Mouse (Mus musculus) midbrain, embryonic 14.5 days (tissue): ENCODE measurements at regions not wholly inside any gene's neighbourhood (a gene's known extent, or its start where the extent isn't known, plus 50 kb on each side); places are given as distances from the start of the nearest gene placed in this dataset.

Experiments used
- ATAC-seq: fragments of 200-750 bp; cut with Nextera tagmentation; 2 replicates; pipeline ENCODE4 v1.8.0; 2017; ENCODE audit warnings: moderate number of reproducible peaks, moderate library complexity; ENCODE audit not compliant: low FRiP score, low TSS enrichment
- DNase-seq: peaks from one replicate; pipeline ENCODE4 v3.0.0-alpha.2; 2015
- H3K27ac ChIP-seq: fragments of 300-500 bp; sonication (generic); replicated peaks from 2 replicates; pipeline ENCODE4 v1.5.1; 2014; ENCODE audit warnings: mild to moderate bottlenecking, low read depth, low read length, moderate library complexity
- H3K27me3 ChIP-seq: fragments of 300-500 bp; sonication (generic); 2 replicates; pipeline ENCODE4 v1.6.1; 2014; ENCODE audit warnings: low read length, control low read depth, mixed read lengths; ENCODE audit not compliant: control insufficient read depth, insufficient read depth
- H3K36me3 ChIP-seq: fragments of 300-500 bp; sonication (generic); 2 replicates; pipeline ENCODE4 v1.6.1; 2014; ENCODE audit warnings: low read length, control low read depth; ENCODE audit not compliant: control insufficient read depth, insufficient read depth
- H3K4me1 ChIP-seq: fragments of 300-500 bp; sonication (generic); 2 replicates; pipeline ENCODE4 v1.6.1; 2014; ENCODE audit warnings: mild to moderate bottlenecking, antibody characterized with exemption, low read length, control low read depth; ENCODE audit not compliant: control insufficient read depth, insufficient read depth
- H3K4me2 ChIP-seq: fragments of 300-500 bp; sonication (generic); 2 replicates; pipeline ENCODE4 v1.6.1; 2014; ENCODE audit warnings: mild to moderate bottlenecking, low read length, moderate library complexity
- H3K4me3 ChIP-seq: fragments of 300-500 bp; sonication (generic); replicated peaks from 2 replicates; pipeline ENCODE4 v1.5.1; 2014; ENCODE audit warnings: low read depth, low read length
- H3K9ac ChIP-seq: fragments of 300-500 bp; sonication (generic); replicated peaks from 2 replicates; pipeline ENCODE4 v1.6.1; 2014; ENCODE audit warnings: mild to moderate bottlenecking, low read length, moderate library complexity
- H3K9me3 ChIP-seq: fragments of 300-500 bp; sonication (generic); 2 replicates; pipeline ENCODE4 v1.6.1; 2016; ENCODE audit warnings: low read length, control low read depth, mixed read lengths; ENCODE audit not compliant: control insufficient read depth
- WGBS: fragments of 180-500 bp; shearing (Covaris S2); extraction: QIAGEN DNeasy Blood & Tissue Kit; methylation state at CpG from one replicate; pipeline ENCODE4 v1.1.7; 2014; 5-methylcytosine and 5-hydroxymethylcytosine counted together

GRCm38 (mm10) chrX:43855901-43856300 lies 264.9 kb downstream of the Tex13c1 start:
- DNase-seq, result no peak
- no peaks in the 10 kb centered on the region for H3K9me3 ChIP-seq

GRCm38 (mm10) chrX:43884890-43885289 lies 293.9 kb downstream of the Tex13c1 start:
- 26% methylated on average over 1 of the region's 1 CpGs for WGBS
- no peaks in the 10 kb centered on the region for H3K9me3 ChIP-seq
- peak; percentile 0 for DNase-seq
- no peak overlapping the region for H3K27ac ChIP-seq
- no peaks in the 10 kb centered on the region for H3K27me3 ChIP-seq
- no peak overlapping the region for H3K4me2 ChIP-seq
- H3K9ac ChIP-seq, result no peak overlapping the region
- H3K4me1 ChIP-seq, result no peaks in the 10 kb centered on the region
- no peak overlapping the region for H3K4me3 ChIP-seq
- ATAC-seq, result no peak
- H3K36me3 ChIP-seq, result no peaks in the 10 kb centered on the region

More at GRCm38 (mm10) chrX:43855901-43856300, 264.9 kb downstream of the Tex13c1 start:
- H3K4me2 ChIP-seq, result no peak overlapping the region
- H3K27ac ChIP-seq, result no peak overlapping the region
- no peak overlapping the region for H3K9ac ChIP-seq
- H3K27me3 ChIP-seq, result no peaks in the 10 kb centered on the region
- ATAC-seq, result no peak
- H3K4me1 ChIP-seq, result no peaks in the 10 kb centered on the region
- no peak overlapping the region for H3K4me3 ChIP-seq
- H3K36me3 ChIP-seq, result no peaks in the 10 kb centered on the region
